Mouse (Mus musculus): ENCODE results near the gene Snapin. TPM values are rescaled to one million over a fixed set of nuclear protein-coding genes. Genes with fewer than 3 reads are reported as not detected.

Gene Snapin
- polyA plus RNA-seq, 1 experiment from 2014 or later = 79.4 TPM

- ATAC-seq = no peak
- peaks cover 5% of the 10 kb centered on the region; the same call in 1 of the 2 replicates for H3K4me1 ChIP-seq (ENCODE audit: control insufficient read depth, insufficient read depth, low read length)
- H3K36me3 ChIP-seq (ENCODE audit: control insufficient read depth, insufficient read depth, low read length) = peaks cover 8% of the 10 kb centered on the region
- no peaks in the 10 kb centered on the region for H3K9me3 ChIP-seq (ENCODE audit: control insufficient read depth, low read length)
- H3K4me2 ChIP-seq (ENCODE audit: low read depth, low read length) = no peak overlapping the region
- H3K9ac ChIP-seq (ENCODE audit: low read depth, low read length) = no peak overlapping the region
- 75% methylated on average over 5 of the region's 5 CpGs for WGBS
- no peak overlapping the region for H3K27ac ChIP-seq (ENCODE audit: low read length)
- H3K4me3 ChIP-seq (ENCODE audit: low read length) = no peak overlapping the region
- H3K27me3 ChIP-seq (replicated peaks; ENCODE audit: control insufficient read depth, insufficient read depth, low read length) = no peaks in the 10 kb centered on the region
Observed at GRCm38 (mm10) chr3:90486998-90487397, 3.8 kb downstream of the Snapin start.

- peak within 1 kb of the TSS; percentile 69 for H3K4me2 ChIP-seq (ENCODE audit: low read depth, low read length)
- H3K36me3 ChIP-seq (ENCODE audit: control insufficient read depth, insufficient read depth, low read length) = peaks cover 7% of the 10 kb centered on the region; the same call in 1 of the 2 replicates
- peak within 1 kb of the TSS; percentile 92 for H3K4me3 ChIP-seq (ENCODE audit: low read length)
- peak within 1 kb of the TSS; percentile 93 for H3K27ac ChIP-seq (ENCODE audit: low read length)
- H3K9me3 ChIP-seq (ENCODE audit: control insufficient read depth, low read length) = no peaks in the 10 kb centered on the region
- 0% methylated on average over 45 of the region's 45 CpGs for whole genome bisulfite sequencing
- peak within 1 kb of the TSS; percentile 96 for H3K9ac ChIP-seq (ENCODE audit: low read depth, low read length)
- peak; percentile 99 for ATAC-seq
- H3K4me1 ChIP-seq (ENCODE audit: control insufficient read depth, insufficient read depth, low read length) = peaks cover 4% of the 10 kb centered on the region
- no peaks in the 10 kb centered on the region for H3K27me3 ChIP-seq (replicated peaks; ENCODE audit: control insufficient read depth, insufficient read depth, low read length)
Observed at GRCm38 (mm10) chr3:90475831-90476611, 14.8 kb downstream of the Snapin start, which contains the start of gene Ilf2. Ilf2 (plus strand) TSS chr3:90476126.

- no peaks in the 10 kb centered on the region for H3K27me3 ChIP-seq (replicated peaks; ENCODE audit: control insufficient read depth, insufficient read depth, low read length)
- H3K4me1 ChIP-seq (ENCODE audit: control insufficient read depth, insufficient read depth, low read length) = peaks cover 4% of the 10 kb centered on the region
- no peak overlapping the region for H3K9ac ChIP-seq (ENCODE audit: low read depth, low read length)
- H3K36me3 ChIP-seq (ENCODE audit: control insufficient read depth, insufficient read depth, low read length) = 0 out of 2 replicates have a peak, but pooled peaks cover 4% of the 10 kb centered on the region
- H3K9me3 ChIP-seq (ENCODE audit: control insufficient read depth, low read length) = no peaks in the 10 kb centered on the region
- 35% methylated on average over 15 of the region's 16 CpGs for WGBS
- peak overlapping the region; percentile 46 for H3K4me2 ChIP-seq (ENCODE audit: low read depth, low read length)
- peak; percentile 26 for ATAC-seq
- no peak overlapping the region for H3K27ac ChIP-seq (ENCODE audit: low read length)
- H3K4me3 ChIP-seq (ENCODE audit: low read length) = peak overlapping the region; percentile 40
Observed at GRCm38 (mm10) chr3:90475151-90475830, 15.5 kb downstream of the Snapin start.

- Histone ChIP-seq H3K27me3 (replicated peaks; ENCODE audit: control insufficient read depth, insufficient read depth, low read length) (no peaks in the 10 kb centered on the region), H3K4me2 (ENCODE audit: low read depth, low read length) (no peak overlapping the region), H3K4me3 (ENCODE audit: low read length) (no peak overlapping the region), H3K36me3 (ENCODE audit: control insufficient read depth, insufficient read depth, low read length) (no peaks in the 10 kb centered on the region), H3K27ac (ENCODE audit: low read length) (no peak overlapping the region), H3K4me1 (ENCODE audit: control insufficient read depth, insufficient read depth, low read length) (peaks cover 2% of the 10 kb centered on the region), H3K9ac (ENCODE audit: low read depth, low read length) (no peak overlapping the region), H3K9me3 (ENCODE audit: control insufficient read depth, low read length) (no peaks in the 10 kb centered on the region)
- ATAC-seq = no peak
- 24% methylated on average over 3 of the region's 3 CpGs for WGBS
Observed at GRCm38 (mm10) chr3:90472213-90472612, 18.6 kb downstream of the Snapin start.

- Histone ChIP-seq H3K4me1 (ENCODE audit: control insufficient read depth, insufficient read depth, low read length) (peaks cover 13% of the 10 kb centered on the region; the same call in 1 of the 2 replicates), H3K9me3 (ENCODE audit: control insufficient read depth, low read length) (no peaks in the 10 kb centered on the region), H3K9ac (ENCODE audit: low read depth, low read length) (no peak overlapping the region), H3K27ac (ENCODE audit: low read length) (no peak overlapping the region), H3K4me2 (ENCODE audit: low read depth, low read length) (no peak overlapping the region), H3K27me3 (replicated peaks; ENCODE audit: control insufficient read depth, insufficient read depth, low read length) (peaks cover 29% of the 10 kb centered on the region), H3K36me3 (ENCODE audit: control insufficient read depth, insufficient read depth, low read length) (no peaks in the 10 kb centered on the region), H3K4me3 (ENCODE audit: low read length) (no peak overlapping the region)
- 96% methylated on average over 10 of the region's 10 CpGs for WGBS
- no peak for ATAC-seq
Observed at GRCm38 (mm10) chr3:90467618-90468300, 23.1 kb downstream of the Snapin start.

GRCm38 (mm10) chr3:90466311-90466766, 24.5 kb downstream of the Snapin start:
- H3K9me3 ChIP-seq (ENCODE audit: control insufficient read depth, low read length) = no peaks in the 10 kb centered on the region
- H3K4me2 ChIP-seq (ENCODE audit: low read depth, low read length) = peak overlapping the region; percentile 85
- ATAC-seq = peak; percentile 37
- peaks cover 35% of the 10 kb centered on the region for H3K27me3 ChIP-seq (replicated peaks; ENCODE audit: control insufficient read depth, insufficient read depth, low read length)
- peak overlapping the region; percentile 66; the same call in 1 of the 2 replicates for H3K9ac ChIP-seq (ENCODE audit: low read depth, low read length)
- peak overlapping the region; percentile 64 for H3K4me3 ChIP-seq (ENCODE audit: low read length)
- H3K36me3 ChIP-seq (ENCODE audit: control insufficient read depth, insufficient read depth, low read length) = no peaks in the 10 kb centered on the region
- peaks cover 13% of the 10 kb centered on the region; the same call in 1 of the 2 replicates for H3K4me1 ChIP-seq (ENCODE audit: control insufficient read depth, insufficient read depth, low read length)
- no peak overlapping the region for H3K27ac ChIP-seq (ENCODE audit: low read length)
- under 1% methylated on average over 15 of the region's 15 CpGs for WGBS

GRCm38 (mm10) chr3:90465686-90466310, 25.0 kb downstream of the Snapin start, which contains the start of gene Npr1:
Npr1 (minus strand) TSS chr3:90465866.
- Histone ChIP-seq H3K27ac (ENCODE audit: low read length) (no peak within 1 kb of the TSS), H3K36me3 (ENCODE audit: control insufficient read depth, insufficient read depth, low read length) (no peaks in the 10 kb centered on the region), H3K4me2 (ENCODE audit: low read depth, low read length) (peak within 1 kb of the TSS; percentile 85), H3K4me3 (ENCODE audit: low read length) (peak within 1 kb of the TSS; percentile 64), H3K9ac (ENCODE audit: low read depth, low read length) (peak within 1 kb of the TSS; percentile 66), H3K4me1 (ENCODE audit: control insufficient read depth, insufficient read depth, low read length) (peaks cover 13% of the 10 kb centered on the region; the same call in 1 of the 2 replicates), H3K9me3 (ENCODE audit: control insufficient read depth, low read length) (no peaks in the 10 kb centered on the region), H3K27me3 (replicated peaks; ENCODE audit: control insufficient read depth, insufficient read depth, low read length) (peaks cover 35% of the 10 kb centered on the region)
- 0% methylated on average over 33 of the region's 49 CpGs for WGBS
- ATAC-seq = peak; percentile 46

GRCm38 (mm10) chr3:90465081-90465685, 25.6 kb downstream of the Snapin start:
- peak; percentile 41 for ATAC-seq
- H3K4me3 ChIP-seq (ENCODE audit: low read length) = peak overlapping the region; percentile 64
- no peak overlapping the region for H3K27ac ChIP-seq (ENCODE audit: low read length)
- H3K4me2 ChIP-seq (ENCODE audit: low read depth, low read length) = peak overlapping the region; percentile 85
- WGBS = under 1% methylated on average over 75 of the region's 75 CpGs
- H3K27me3 ChIP-seq (replicated peaks; ENCODE audit: control insufficient read depth, insufficient read depth, low read length) = peaks cover 35% of the 10 kb centered on the region
- H3K9me3 ChIP-seq (ENCODE audit: control insufficient read depth, low read length) = no peaks in the 10 kb centered on the region
- peak overlapping the region; percentile 66 for H3K9ac ChIP-seq (ENCODE audit: low read depth, low read length)
- H3K4me1 ChIP-seq (ENCODE audit: control insufficient read depth, insufficient read depth, low read length) = peaks cover 13% of the 10 kb centered on the region; the same call in 1 of the 2 replicates
- H3K36me3 ChIP-seq (ENCODE audit: control insufficient read depth, insufficient read depth, low read length) = no peaks in the 10 kb centered on the region
